Comparison of ENCODE assay signal across 8 mouse cellular contexts in genomic region chr5:123345853-123346654, GRCm38 (mm10). TPM values are rescaled to one million over a fixed set of nuclear protein-coding genes. Genes with fewer than 3 reads are reported as not detected.
A peak's percentile ranks its signal among the peaks of the same experiment; 100 is the strongest.
DNase-seq lines count a peak whose midpoint lies in the region; ATAC-seq and TF ChIP-seq lines count a peak whose summit lies in the region.

No protein-coding gene starts in this region.

- in situ Hi-C loops in Patski (cut with MboI; ENCODE audit: low pct_unique_long_range_greater_than_20kb), result no loop called here

- no peaks in the 10 kb centered on the region for H3K27me3 ChIP-seq in Patski
- H3K27me3 ChIP-seq in hindbrain, embryonic 12.5 days, result no peaks in the 10 kb centered on the region

- no peak for TF ChIP-seq CTCF in Patski (IDR thresholded peaks at IDR 0.05)

- POLR2A ChIA-PET in Patski (lab: Charles Lee), result interaction anchor here (0.7 to 2.8 kb wide), 7 partner anchors 10 to 148 kb away, joined by 3 to 20 read pairs (median 4); no protein-coding TSS in a partner anchor

- peak overlapping the region; percentile 91 for H3K4me2 ChIP-seq in hindbrain, embryonic 12.5 days (replicated peaks)

- 2% methylated on average over 22 of the region's 22 CpGs for WGBS in hindbrain, embryonic 12.5 days

- peaks cover 39% of the 10 kb centered on the region for H3K4me1 ChIP-seq in hindbrain, embryonic 12.5 days

- DNase-seq in Patski (ENCODE audit: low read depth, low spot score), result peak; percentile 43
- peak; percentile 71 for DNase-seq in cerebellum, adult 9-11 months
- DNase-seq in layer of hippocampus, postnatal 36 days, result peak; percentile 66 to 71
- DNase-seq in lung, postnatal 4 days, result peak; percentile 81 to 91
- peak; percentile 82 to 86 for DNase-seq in right cerebral cortex, postnatal 10 days (ENCODE audit: low spot score in 2 of 2)
- peak; percentile 26 for DNase-seq in yolk sac, embryonic 10.5 days (ENCODE audit: low spot score)

- H3K9me3 ChIP-seq in hindbrain, embryonic 12.5 days (replicated peaks), result no peaks in the 10 kb centered on the region

- no peak for ATAC-seq in Patski
- 0 out of 2 replicates have a peak, but pooled peaks have one; percentile 11 for ATAC-seq in frontal cortex, adult (ENCODE audit: low TSS enrichment)
- ATAC-seq in hindbrain, embryonic 12.5 days (ENCODE audit: low FRiP score), result peak; percentile 66

- CTCF ChIA-PET in Patski (lab: Charles Lee), result interaction anchor here (1.5 to 1.7 kb wide), 2 partner anchors 18 to 32 kb away, joined by 3 to 4 read pairs; no protein-coding TSS in a partner anchor

- H3K9ac ChIP-seq in hindbrain, embryonic 12.5 days, result peak overlapping the region; percentile 99

- H3K36me3 ChIP-seq in hindbrain, embryonic 12.5 days, result no peaks in the 10 kb centered on the region

- peak overlapping the region; percentile 97 for H3K4me3 ChIP-seq in hindbrain, embryonic 12.5 days

- H3K27ac ChIP-seq in hindbrain, embryonic 12.5 days, result peak overlapping the region; percentile 100

RNA-seq across cellular contexts. Expression of gene Bcl7a, which starts 2.4 kb away (rescaled TPM):
- 19.3 TPM for polyA plus RNA-seq in Patski (2021)
- polyA plus RNA-seq in hindbrain, embryonic 12.5 days (2016; fragmentation: Nextera tagmentation; extraction: Ambion mirVana), result 56.6 and 59.9 TPM in 2 replicates
- total RNA-seq in layer of hippocampus, postnatal 36 days (2021), result 10 to 100 TPM; 61.7 to 66.0 TPM

RNA-seq across cellular contexts. Expression of gene Mlxip, which starts 48.5 kb away (rescaled TPM):
- 20.1 TPM for polyA plus RNA-seq in Patski (2021)
- 20.7 and 21.6 TPM in 2 replicates for polyA plus RNA-seq in hindbrain, embryonic 12.5 days (2016; fragmentation: Nextera tagmentation; extraction: Ambion mirVana)
- total RNA-seq in layer of hippocampus, postnatal 36 days (2021), result 10 to 100 TPM; 19.3 to 21.3 TPM

Comparison
In these comparisons a context has a peak if more than half of its experiments do, and no peak if none do; other contexts are left out.
1. DNase-seq: peak in every context shown above with its lines; median percentile 86 in lung, postnatal 4 days; 84 in right cerebral cortex, postnatal 10 days; 71 in cerebellum, adult 9-11 months; 68 in layer of hippocampus, postnatal 36 days; 43 in Patski; 26 in yolk sac, embryonic 10.5 days.